Mouse (Mus musculus): ENCODE measurements at regions not wholly inside any gene's neighbourhood (a gene's known extent, or its start where the extent isn't known, plus 50 kb on each side); places are given as distances from the start of the nearest gene placed in this dataset.

DNA sequence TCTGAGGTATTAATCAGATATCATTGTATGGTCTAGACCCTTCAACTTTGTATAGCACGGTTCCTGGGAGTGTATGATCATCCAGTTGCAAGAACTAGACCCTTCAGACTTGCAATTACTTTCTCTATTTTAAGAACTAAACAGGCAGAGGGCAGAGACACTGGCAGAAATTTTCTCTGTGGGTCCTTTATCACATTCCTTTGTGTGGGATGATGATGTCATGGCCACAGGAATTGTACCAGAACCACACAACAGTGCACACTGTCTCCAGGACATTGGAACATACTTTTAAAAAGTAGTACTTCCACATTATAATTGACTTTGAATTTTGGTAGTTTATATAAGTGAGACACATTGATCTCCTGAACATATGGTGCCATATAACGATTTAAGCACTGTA, 674.2 kb downstream of the Rfpl4b start:
- DNase-seq, result no peak

DNA sequence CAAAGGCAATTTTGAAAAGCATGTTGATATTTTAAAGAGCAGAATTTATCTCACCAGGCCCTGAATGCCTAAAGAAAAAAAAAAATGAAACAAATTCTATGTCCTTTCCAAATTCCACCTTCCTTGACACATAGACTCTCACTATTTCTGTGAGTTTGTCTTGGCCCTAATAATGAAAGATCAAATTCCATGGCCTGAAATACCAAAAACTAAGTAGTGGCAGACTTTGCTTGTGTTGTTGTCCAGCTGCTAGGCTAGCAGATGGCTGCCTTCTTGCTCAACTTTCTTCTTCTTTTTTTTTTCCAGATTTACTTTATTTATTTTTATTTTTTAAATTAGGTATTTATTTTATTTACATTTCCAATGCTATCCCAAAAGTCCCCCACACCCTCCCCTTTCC, 682.4 kb downstream of the Rfpl4b start:
- DNase-seq, result no peak

DNA sequence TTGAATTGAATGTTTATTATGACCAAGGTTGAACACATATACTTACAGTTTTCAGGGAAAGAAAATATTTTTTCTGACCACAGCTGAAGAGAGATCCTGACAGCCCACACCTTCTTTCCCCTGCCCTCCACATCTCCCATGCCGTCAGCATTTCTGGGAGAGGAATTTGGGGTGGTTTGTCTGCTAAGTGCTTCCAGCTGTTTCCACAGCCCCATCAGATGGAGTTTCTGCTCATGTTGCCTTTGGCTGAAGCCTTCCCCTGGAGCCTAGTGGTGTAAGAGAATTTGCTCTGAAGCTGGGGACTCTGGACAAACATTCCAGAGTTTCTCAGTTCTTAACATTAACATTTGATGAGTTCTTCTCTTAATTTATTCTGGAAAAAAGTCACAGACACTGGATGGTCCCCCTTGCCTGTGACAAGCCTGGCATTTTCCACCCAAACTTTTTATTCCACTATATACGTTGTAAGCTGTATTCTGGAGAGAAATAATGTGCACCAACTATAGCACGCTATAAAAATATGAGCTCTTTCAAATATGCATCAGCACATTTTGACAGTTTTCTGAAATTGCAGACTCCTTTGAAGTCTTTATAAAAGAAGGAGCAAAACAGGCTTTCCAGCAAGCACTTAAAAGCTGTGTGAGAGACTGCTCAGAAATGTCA, 699.5 kb downstream of the Rfpl4b start:
- DNase-seq, result peak; percentile 81

DNA sequence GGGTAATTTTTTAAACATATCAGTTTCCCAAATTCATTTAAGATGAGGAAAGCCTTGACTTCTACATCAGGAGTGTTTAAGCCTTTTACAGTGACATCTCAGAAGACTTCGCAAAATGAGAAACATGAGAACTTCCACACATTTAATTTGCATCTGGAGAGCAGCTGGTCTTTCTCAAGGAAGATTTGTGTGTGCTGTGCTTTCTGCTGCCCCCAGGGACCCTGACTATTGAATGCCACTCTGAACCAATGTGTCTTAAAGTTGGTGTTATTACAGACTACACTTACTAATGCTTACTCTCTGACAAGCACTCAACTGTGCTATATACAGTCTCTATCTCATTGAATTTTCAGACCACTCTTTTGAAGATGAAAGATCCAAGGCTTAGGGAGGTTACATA, 703.0 kb downstream of the Rfpl4b start:
- DNase-seq, result peak; percentile 68

DNA sequence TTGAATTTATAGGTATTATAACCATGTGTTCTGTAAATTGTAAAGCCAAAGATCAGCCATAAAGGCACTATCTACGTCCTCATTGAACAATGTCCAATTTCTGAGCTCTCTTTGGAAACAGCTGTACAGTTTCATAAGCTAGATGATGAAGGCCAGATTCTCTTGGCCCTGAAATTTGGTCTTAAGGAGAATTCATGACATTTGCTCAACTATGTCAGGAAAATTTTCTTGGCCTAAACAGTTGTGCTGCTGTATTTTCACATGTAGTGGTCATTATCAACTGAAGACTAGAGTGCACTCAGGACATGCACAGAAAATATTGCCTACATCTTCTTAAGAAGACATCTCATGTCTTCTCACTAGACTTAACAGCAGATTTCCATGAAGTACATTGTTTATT, 705.1 kb downstream of the Rfpl4b start:
- no peak for DNase-seq

DNA sequence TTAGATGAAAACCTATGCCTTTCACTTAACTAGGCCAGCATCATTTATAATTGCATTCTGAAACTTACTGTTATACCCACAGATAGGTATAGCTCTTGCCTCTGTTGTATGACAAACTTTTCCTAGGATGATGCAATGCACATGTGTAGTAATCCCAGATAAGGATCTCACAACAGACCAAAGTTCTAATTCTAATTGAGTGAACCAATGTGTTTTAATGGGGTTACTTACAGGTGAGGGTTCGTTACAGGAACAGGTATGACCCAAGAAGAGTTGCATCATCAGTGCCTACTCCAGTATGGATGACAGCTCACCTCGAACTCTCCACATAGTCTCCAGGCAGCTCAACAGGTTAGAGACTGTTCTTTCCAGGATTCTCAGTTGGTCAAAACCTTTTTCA, 707.4 kb downstream of the Rfpl4b start:
- no peak for DNase-seq

DNA sequence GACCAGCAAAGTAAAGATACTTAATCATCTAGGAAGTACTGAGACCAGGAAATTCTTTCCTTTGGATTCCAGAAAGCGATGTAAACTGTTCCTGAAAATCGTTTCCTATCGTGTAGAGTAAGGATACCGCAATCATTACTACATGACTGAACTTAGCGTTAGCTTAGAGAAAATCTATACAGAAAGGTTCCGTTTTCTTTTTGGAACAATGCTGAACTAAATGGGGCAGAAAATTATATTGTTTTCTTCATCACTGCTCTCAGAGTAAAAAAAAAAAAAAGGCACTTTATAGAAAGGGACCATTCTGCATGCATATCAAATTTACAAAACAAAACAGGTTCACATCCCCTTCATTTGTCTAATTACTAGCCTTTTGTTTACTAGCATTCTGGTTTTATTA, 713.0 kb downstream of the Rfpl4b start:
- no peak for DNase-seq

DNA sequence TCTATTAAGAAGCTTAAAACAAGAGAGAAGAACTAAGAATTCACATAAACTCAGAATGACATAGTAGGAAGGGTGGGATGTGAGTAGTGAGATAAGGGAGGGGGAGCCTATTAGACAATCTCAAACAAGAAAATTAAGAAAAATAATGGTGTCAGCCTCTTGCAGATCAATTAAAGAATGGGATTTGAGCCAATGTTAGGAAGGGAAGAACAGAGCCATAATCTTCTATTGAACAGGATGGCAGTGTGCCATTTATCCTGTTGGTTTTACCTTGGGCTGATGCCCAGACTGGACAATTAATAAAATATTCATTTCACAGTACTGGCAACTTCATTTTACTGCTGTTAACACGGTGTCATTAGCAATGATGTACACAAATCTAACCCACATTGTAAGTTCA, 718.0 kb downstream of the Rfpl4b start:
- no peak for DNase-seq

DNA sequence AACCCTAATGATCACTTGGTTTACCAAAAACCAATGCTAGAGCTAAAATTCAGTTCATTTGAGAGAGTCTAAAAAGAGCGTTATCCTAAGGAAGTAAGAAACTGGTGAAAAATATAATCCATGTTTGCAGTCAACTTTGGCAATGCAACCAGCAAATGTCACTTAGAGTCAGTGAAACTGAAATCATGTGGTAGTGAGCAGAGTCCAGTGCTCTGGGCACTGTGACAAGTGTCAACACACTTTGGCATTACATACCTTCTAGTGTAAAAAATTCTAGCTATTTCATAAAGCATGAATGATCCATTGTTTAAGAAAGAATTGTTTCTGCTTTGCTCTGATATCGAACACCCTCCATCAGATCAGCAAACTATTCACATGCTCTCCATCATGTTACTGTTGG, 743.1 kb downstream of the Rfpl4b start:
- no peak for DNase-seq

DNA sequence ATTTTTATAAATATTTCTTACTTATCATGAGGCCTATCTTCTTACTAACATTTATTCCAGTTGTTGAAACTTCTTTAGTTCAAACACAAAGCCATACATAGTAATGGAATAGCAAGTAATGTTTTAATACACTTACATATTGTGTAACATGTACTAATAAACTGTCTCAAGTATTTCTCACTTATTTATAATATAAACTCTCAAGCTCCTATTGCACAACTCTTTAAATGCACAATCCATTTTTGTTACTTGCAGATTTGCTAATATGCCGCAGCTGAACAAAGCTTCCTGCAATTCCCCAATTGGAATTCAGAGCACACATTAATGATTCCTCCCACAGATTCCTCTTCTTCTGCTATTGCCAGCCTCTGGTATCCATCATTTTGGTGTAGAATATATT, 749.2 kb downstream of the Rfpl4b start:
- DNase-seq, result no peak

DNA sequence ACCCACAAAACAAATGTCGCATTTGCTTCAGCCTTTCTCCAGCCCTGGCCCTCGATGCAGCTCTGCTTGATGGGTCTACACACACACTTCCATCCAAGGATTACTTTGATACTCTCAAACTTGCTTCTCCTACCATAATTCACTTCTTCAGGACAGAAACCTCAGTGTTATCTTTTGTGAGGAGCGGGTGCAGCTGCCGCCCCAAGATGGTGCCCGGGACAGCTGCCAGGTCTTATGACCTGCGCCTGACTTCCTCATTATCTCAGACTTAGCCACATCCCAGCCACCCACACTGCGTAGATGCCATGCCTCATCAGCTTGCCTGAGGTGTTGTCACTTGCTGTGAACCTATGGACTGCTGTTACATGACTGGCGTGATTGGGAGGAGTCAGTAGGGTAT, 762.5 kb downstream of the Rfpl4b start:
- DNase-seq, result no peak

DNA sequence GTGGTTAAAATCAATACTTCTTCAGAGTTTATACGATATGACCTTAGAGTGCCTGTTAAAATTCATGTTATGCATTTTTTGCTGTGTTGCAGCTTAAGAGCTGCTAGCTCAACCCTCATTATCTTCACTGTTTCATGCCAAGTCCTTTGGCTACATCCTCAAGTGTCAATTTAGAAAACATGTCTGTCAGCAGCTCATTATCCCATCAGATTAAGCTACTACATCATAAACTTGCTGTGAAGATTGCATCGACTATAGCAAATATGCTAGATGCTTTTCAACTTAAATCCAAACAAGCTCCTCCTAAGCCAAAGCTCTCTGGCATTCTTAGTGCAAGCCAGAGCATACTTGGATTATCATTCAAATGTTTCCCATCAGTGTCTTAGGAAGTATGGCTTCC, 811.1 kb downstream of the Rfpl4b start:
- no peak for DNase-seq

DNA sequence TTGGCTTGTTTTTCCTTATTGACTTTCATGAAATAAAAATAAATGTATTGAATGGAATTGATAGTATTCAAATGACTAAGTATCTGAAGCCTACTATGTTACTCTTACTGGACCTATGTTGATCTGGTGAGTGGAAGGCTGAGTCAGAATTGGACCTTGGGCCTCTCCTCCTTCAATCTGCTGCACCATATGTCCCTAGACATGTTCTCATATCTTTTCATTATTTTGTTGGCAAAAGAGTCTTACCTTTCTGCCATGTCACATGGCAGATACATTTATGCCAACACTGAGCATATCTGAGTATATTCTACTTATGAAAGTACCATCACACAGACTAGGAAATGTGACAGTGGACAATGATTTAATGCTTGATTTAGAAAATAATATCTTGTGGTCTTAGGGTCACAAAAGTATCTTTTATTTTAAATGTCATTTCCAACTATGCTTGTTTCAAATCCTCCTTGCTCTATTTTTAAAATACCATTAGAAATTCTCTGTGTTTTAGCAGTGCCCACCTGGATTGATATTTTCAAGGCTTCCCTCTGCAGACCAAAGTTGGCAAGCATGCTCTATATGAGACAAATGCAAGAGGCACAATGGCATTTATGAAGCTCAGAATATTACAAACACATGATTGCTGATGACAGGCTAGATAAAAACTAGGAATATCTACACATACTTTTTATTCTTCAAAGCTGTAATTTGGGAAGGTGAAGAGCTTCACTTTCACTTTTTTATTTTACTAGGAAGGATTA, 825.7 kb downstream of the Rfpl4b start:
- DNase-seq, result no peak

DNA sequence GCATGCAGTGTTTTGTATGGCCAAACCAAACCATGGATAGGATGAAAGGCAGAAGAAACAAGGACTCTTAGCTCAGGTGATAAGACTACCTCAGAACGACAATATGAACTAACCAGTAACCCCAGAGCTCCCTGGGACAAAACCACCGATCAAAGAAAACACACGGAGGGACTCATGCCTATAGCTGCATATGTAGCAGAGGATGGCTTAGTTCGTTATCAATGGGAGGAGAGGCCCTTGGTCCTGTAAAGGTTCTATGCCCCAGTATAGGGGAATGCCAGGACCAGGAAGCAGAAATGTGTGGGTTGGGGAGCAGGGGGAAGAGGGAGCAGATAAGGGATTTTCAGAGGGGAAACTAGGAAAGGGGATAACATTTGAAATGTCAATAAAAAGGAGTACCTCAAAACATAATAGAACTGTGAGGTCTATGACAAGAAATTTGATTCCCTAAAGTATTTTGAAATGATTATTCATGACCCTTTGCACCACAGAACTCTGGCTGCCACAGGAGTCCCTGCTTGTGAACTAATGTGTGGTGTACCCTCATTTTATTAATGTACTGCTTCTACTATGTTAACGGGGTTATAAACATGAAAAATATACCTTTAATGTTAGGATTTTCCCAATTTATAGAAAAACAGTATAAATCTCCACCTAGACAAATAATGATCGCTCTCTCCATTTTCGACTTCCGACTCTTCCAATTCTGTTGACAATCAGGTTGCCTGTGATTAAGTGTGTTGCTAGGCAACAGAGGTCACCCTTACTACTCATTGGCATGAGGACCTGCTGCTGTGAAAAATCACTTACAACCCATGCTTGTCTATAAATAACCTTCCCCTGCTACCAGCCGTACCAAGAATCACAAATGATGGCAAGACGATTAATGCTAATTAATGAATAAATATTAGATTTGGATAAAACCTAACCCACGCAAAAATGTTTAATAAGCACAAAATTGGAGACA, 833.0 kb downstream of the Rfpl4b start:
- peak; percentile 64 for DNase-seq

DNA sequence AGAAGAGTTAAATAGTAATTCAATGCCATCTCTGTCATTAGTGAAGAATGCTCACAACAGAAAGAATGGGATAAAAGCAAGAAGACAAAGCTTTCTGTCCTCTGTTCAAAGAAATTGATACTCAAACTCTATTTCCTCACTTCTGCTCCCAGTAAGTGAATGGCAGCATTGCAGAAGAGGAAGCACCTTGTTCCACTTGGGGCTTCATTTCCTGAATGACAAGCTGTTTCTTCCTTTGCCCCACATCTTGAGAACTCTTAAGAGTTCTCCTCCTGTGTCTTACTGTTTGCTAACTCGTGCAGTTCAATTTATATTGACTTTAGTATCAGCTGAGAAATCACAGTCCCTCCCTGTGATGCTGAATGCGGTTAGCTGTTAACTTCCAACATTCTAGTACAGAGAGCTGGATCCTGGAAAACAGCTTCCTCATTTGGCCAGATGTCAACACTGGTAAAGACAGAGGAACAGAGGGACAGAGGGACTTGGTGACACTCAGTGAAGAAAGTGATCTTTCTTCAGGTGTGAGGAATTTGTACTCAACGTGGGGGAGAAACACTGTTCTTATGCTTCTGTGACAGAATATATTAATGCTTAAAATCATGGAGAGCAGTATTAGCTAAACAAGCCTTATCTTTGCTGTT, 840.3 kb upstream of the Marcks start:
- DNase-seq, result no peak

DNA sequence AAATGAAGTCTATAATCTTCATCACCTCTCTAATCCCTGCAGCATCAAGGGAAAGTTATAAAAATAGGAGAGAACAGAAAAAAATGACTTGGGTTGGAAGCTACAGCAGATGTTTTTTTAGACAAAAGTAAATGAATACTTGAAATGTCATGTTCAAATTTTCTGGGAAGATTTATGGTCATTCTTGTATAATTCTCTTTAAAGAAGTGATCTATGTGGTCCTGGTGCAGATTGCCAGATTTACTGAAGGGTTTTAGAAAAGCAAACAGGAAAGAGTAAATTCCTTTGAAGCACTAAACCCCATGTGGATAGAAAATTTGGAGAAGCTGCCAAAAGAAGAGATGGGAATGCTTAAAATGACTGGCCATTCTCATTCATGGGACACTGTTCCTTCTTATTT, 821.3 kb upstream of the Marcks start:
- no peak for DNase-seq

DNA sequence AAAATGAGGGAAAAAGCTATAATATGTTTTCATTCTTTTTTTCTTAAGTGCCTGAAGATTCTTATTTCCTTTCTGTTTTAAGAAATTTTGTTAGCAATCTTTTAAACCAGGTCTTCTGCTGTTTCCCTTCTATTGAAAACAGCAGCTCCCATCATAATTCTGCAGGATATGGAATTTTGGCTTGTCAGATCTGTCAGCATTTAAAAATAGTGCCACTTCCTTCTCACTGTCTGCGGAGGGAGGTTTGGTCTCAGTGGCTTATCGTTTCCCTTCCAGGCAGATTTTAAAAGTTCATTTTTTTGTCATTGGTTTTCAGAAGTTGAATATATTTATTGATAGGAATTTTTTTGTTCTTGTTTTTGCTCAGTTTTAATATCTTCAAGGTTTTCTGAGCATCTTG, 776.1 kb upstream of the Marcks start:
- DNase-seq, result no peak

DNA sequence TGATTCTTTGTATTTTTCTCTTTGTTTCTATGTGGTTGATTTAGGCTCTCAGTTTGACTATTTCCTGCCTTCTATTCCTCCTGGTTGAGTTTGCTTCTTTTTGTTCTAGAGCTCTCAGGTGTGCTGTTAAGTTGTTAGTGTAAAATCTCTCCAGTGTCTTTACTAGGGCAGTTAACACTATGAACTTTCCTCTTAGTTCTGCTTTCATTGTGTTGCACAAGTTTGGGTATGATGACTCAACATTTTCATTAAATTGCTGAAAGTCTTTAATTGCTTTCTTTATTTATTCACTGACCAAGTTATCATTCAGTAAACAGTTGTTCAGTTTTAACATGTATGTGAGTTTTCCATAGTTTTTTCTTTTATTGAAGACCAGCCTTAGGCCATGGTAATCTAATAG, 772.9 kb upstream of the Marcks start:
- DNase-seq, result no peak

DNA sequence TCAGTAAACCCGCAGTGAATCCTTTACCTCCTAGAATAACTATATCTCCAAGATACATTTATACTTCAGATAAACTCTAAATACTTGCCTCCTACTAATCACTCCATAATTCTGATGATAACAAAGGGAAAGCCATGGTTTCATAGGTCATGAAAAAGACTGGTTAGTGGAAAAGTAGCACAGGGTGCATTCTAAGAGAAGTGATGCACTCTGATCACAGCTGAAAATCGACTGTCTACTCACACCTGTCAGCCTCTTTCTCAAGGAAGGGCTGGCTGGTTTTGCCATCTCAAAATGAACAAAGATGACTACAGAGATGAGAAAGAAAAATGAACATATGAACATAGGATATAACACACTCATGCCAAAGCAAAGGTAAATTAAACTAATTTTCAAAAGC, 769.6 kb upstream of the Marcks start:
- no peak for DNase-seq

DNA sequence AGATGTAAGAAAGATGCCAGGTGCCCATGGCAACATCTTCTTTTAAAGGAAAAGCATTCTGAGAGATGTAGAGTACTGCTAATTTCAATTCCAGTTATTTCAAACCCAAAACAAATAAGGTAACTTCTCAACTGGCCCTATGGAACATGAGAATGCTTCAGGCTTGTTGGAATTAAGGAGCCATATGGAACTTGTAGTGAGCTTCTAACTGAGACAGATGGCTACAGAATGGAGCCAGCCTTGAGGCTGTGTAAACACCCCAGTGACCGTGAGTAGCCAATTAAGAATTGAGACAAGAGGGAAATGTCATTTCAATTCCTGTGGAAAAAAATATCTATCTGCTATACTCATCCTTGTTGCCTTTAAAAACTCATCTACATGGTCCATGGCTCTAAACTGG, 769.0 kb upstream of the Marcks start:
- peak; percentile 21 for DNase-seq

DNA sequence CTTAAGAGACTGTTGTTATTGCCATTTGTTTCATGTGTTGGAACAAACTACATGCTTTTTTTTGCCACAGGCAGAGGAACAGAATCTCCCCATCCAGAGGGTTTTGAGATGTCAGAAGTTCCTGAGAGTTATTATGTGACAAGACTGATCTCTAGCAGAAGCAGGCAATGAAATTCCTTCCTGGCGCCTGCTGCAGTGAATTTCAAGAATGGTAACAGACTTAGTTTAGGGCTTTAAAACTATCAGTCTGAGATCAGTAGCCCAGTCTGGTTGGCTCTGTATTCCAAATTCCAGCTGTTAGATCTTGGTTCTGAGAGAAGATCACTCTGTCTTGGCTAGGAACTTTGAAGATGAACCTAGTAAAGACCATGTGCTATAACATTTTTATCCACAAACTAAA, 749.2 kb upstream of the Marcks start:
- DNase-seq, result peak; percentile 3

DNA sequence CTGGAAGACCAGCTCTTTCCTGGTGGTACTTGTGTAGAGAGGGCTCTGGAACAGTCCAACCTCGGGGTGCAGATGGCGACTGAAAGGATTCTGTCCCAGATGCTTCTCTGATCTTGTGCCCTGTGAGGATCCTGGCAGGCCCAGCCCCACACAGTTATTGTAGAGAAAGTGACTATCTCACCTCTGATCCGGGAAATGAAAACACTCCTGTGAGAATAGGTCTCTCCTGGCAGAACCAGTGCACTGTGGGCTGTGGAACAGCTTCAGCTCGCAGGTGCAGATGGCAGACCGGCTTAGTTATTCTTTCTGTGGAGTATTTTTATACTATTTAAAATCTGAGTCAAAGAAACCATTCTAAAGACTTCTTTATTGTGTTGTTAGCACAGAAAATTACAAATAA, 742.1 kb upstream of the Marcks start:
- no peak for DNase-seq

DNA sequence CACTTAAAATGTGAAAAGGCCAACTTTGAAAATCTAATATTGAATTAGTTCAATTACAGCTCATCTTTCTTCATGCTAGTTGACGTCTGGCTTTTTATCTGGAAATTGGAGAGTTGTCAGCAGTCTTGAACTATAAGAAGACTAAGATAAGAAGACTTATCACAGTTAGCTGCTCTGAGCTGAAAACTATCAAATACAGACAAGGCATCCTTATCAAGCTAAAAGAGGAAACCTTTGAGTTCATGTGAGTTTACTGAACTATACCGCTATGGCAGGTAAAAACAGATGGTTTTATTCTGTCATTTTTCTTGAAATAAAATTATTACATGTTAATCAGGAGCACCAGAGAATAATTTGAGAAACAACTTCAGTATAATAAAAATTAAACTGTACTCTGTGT, 735.2 kb upstream of the Marcks start:
- no peak for DNase-seq
